In genomic region chr4:9131610-9132009, GRCm38 (mm10) we compare ENCODE assay signal across 14 mouse cellular contexts.
DNase-seq lines count a peak whose midpoint lies in the region; ATAC-seq and TF ChIP-seq lines count a peak whose summit lies in the region.
"Had no signal": no experiment of that assay in that cellular context is flagged by ENCODE, and none has a peak within 500 bp of the region (broad histone marks: within the 10 kb centered on the region; RNA-seq: fewer than 3 reads in every experiment).

No protein-coding gene starts in this region.

- H3K27ac ChIP-seq in lung, postnatal 0 days (ENCODE audit: low read length), result no peak overlapping the region
- peak overlapping the region; percentile 51; the same call in 1 of the 2 replicates for H3K27ac ChIP-seq in bone marrow, adult 2 months (ENCODE audit: control insufficient read depth, insufficient read depth, low read depth, low read length, poor library complexity)
- no peak overlapping the region for H3K27ac ChIP-seq in forebrain, embryonic 15.5 days (replicated peaks)
- H3K27ac ChIP-seq: kidney, embryonic 15.5 days; limb, embryonic 12.5 days had no signal

- no peak for ATAC-seq in lung, postnatal 0 days
- ATAC-seq in megakaryocyte, adult 5-6 weeks (ENCODE audit: poor library complexity, severe bottlenecking), result peak; percentile 77
- no peak for ATAC-seq in forebrain, embryonic 15.5 days (replicated peaks)

- H3K4me2 ChIP-seq in lung, postnatal 0 days (replicated peaks; ENCODE audit: low read depth, low read length), result no peak overlapping the region
- H3K4me2 ChIP-seq in forebrain, embryonic 15.5 days (replicated peaks), result no peak overlapping the region
- H3K4me2 ChIP-seq: kidney, embryonic 15.5 days; limb, embryonic 12.5 days had no signal

- no peak overlapping the region for H3K4me3 ChIP-seq in lung, postnatal 0 days (ENCODE audit: low read depth, low read length)
- H3K4me3 ChIP-seq in bone marrow, adult 2 months (replicated peaks; ENCODE audit: control insufficient read depth, low read depth, low read length), result no peak overlapping the region
- H3K4me3 ChIP-seq in forebrain, embryonic 15.5 days, result no peak overlapping the region
- H3K4me3 ChIP-seq: erythroblast, embryonic 14.5 days; kidney, embryonic 15.5 days; limb, embryonic 12.5 days had no signal

- TF ChIP-seq POLR2A in bone marrow, adult 2 months (IDR thresholded peaks at IDR 0.05; ENCODE audit: borderline replicate concordance, control insufficient read depth, low read depth, low read length), result no peak

- H3K9me3 ChIP-seq in lung, postnatal 0 days (ENCODE audit: low read length), result no peaks in the 10 kb centered on the region
- no peaks in the 10 kb centered on the region for H3K9me3 ChIP-seq in forebrain, embryonic 15.5 days
- H3K9me3 ChIP-seq: kidney, embryonic 15.5 days; limb, embryonic 12.5 days had no signal

- 73% methylated on average over 9 of the region's 9 CpGs for WGBS in lung, postnatal 0 days
- WGBS in bone marrow, adult 2 months, result 10% methylated on average over 9 of the region's 9 CpGs
- 85% methylated on average over 9 of the region's 9 CpGs for WGBS in forebrain, embryonic 15.5 days

- TF ChIP-seq EP300 in lung, postnatal 0 days (IDR thresholded peaks at IDR 0.05), result no peak

- no peak overlapping the region for H3K9ac ChIP-seq in lung, postnatal 0 days (replicated peaks; ENCODE audit: low read depth)
- H3K9ac ChIP-seq in forebrain, embryonic 15.5 days (replicated peaks), result no peak overlapping the region
- H3K9ac ChIP-seq: kidney, embryonic 15.5 days; limb, embryonic 12.5 days had no signal

- no peaks in the 10 kb centered on the region for H3K36me3 ChIP-seq in lung, postnatal 0 days (ENCODE audit: insufficient read depth, low read length)
- H3K36me3 ChIP-seq in forebrain, embryonic 15.5 days, result no peaks in the 10 kb centered on the region
- H3K36me3 ChIP-seq: kidney, embryonic 15.5 days; limb, embryonic 12.5 days had no signal

- H3K27me3 ChIP-seq in lung, postnatal 0 days (replicated peaks; ENCODE audit: insufficient read depth, low read length), result no peaks in the 10 kb centered on the region
- no peaks in the 10 kb centered on the region for H3K27me3 ChIP-seq in forebrain, embryonic 15.5 days
- H3K27me3 ChIP-seq: kidney, embryonic 15.5 days; limb, embryonic 12.5 days had no signal

- peak; percentile 84 for DNase-seq in heart, adult 11 months
- no peak for DNase-seq in heart, adult 8-10 months (ENCODE audit: low spot score)
- peak; percentile 26 for DNase-seq in lung, postnatal 0 days (ENCODE audit: low spot score)
- DNase-seq in lung, postnatal 14 days, result no peak
- DNase-seq in thymus, postnatal 10 days (ENCODE audit: low spot score in 2 of 2), result no peak
- DNase-seq: adrenal gland, postnatal 14 days; gastrocnemius, postnatal 14 days; midbrain, embryonic 14.5 days had no signal

- H3K4me1 ChIP-seq in lung, postnatal 0 days (ENCODE audit: insufficient read depth, low read depth, low read length), result no peaks in the 10 kb centered on the region
- peaks cover 5% of the 10 kb centered on the region for H3K4me1 ChIP-seq in bone marrow, adult 2 months (ENCODE audit: control insufficient read depth, insufficient read depth, low read length)
- H3K4me1 ChIP-seq in forebrain, embryonic 15.5 days, result peaks cover 8% of the 10 kb centered on the region

- no peak for TF ChIP-seq CTCF in lung, postnatal 0 days (IDR thresholded peaks at IDR 0.05)
- TF ChIP-seq CTCF in bone marrow, adult 2 months (IDR thresholded peaks at IDR 0.05; ENCODE audit: control insufficient read depth, insufficient read depth, low read length), result no peak

Comparison
In these comparisons a context has a peak if more than half of its experiments do, and no peak if none do; other contexts are left out.
1. DNase-seq: peak in heart, adult 11 months (single experiment) and lung, postnatal 0 days (single experiment); none in heart, adult 8-10 months (single experiment), lung, postnatal 14 days (single experiment) and thymus, postnatal 10 days (0 of 2).